Mouse (Mus musculus): ENCODE results near the gene Chrna5. TPM values are rescaled to one million over a fixed set of nuclear protein-coding genes. Genes with fewer than 3 reads are reported as not detected.

Chrna5 gene
- total and polyA plus RNA-seq, 3 experiments: not detected

GRCm38 (mm10) chr9:55043688-55044087 is 63.0 kb downstream of the Chrna5 start:
- TF ChIP-seq GATA1 (IDR thresholded peaks at IDR 0.05; ENCODE audit: low read depth, low read length) (no peak), SMC3 (IDR thresholded peaks at IDR 0.05; ENCODE audit: low read depth, low read length) (no peak), E2F4 (IDR thresholded peaks at IDR 0.05; ENCODE audit: borderline replicate concordance, low read depth, low read length) (no peak)
- Histone ChIP-seq H3K4me1 (ENCODE audit: control insufficient read depth in 1 of 2, insufficient read depth in 2 of 2, low read length in 2 of 2) (no peaks in the 10 kb centered on the region), H3K79me2 (ENCODE audit: control insufficient read depth, insufficient read depth, low read length, poor library complexity) (no peaks in the 10 kb centered on the region), H3K36me3 (ENCODE audit: control insufficient read depth in 1 of 2, insufficient read depth in 2 of 2, low read length in 2 of 2) (no peaks in the 10 kb centered on the region), H3K9me3 (replicated peaks; ENCODE audit: insufficient read depth, low read length) (no peaks in the 10 kb centered on the region), H3K4me3 (ENCODE audit: control insufficient read depth in 1 of 2, insufficient read depth in 1 of 2, low read depth in 2 of 2, low read length in 2 of 2) (no peak overlapping the region), H3K27ac (ENCODE audit: control insufficient read depth, low read depth, low read length) (no peak overlapping the region), H3K9ac (ENCODE audit: control insufficient read depth, low read depth, low read length, poor library complexity, severe bottlenecking) (no peak overlapping the region), H3K27me3 (ENCODE audit: control insufficient read depth in 1 of 2, insufficient read depth in 2 of 2, low read length in 2 of 2) (peaks cover 0 to 4% of the 10 kb centered on the region in 2 experiments; a peak in 2 of 4 replicates)
- no peak for DNase-seq (ENCODE audit: low read depth, low spot score)

- Histone ChIP-seq H3K27ac (ENCODE audit: control insufficient read depth, low read depth, low read length) (no peak overlapping the region), H3K9ac (ENCODE audit: control insufficient read depth, low read depth, low read length, poor library complexity, severe bottlenecking) (no peak overlapping the region), H3K4me1 (ENCODE audit: control insufficient read depth in 1 of 2, insufficient read depth in 2 of 2, low read length in 2 of 2) (no peaks in the 10 kb centered on the region), H3K36me3 (ENCODE audit: control insufficient read depth in 1 of 2, insufficient read depth in 2 of 2, low read length in 2 of 2) (no peaks in the 10 kb centered on the region), H3K27me3 (ENCODE audit: control insufficient read depth in 1 of 2, insufficient read depth in 2 of 2, low read length in 2 of 2) (peaks cover 0 to 6% of the 10 kb centered on the region in 2 experiments; a peak in 2 of 4 replicates), H3K9me3 (replicated peaks; ENCODE audit: insufficient read depth, low read length) (no peaks in the 10 kb centered on the region), H3K79me2 (ENCODE audit: control insufficient read depth, insufficient read depth, low read length, poor library complexity) (no peaks in the 10 kb centered on the region), H3K4me3 (ENCODE audit: control insufficient read depth in 1 of 2, insufficient read depth in 1 of 2, low read depth in 2 of 2, low read length in 2 of 2) (no peak overlapping the region)
- no peak for DNase-seq (ENCODE audit: low read depth, low spot score)
- TF ChIP-seq HCFC1 (IDR thresholded peaks at IDR 0.05; ENCODE audit: low read depth, low read length) (no peak), NRF1 (IDR thresholded peaks at IDR 0.05; ENCODE audit: insufficient read depth, low read depth, low read length, poor library complexity, severe bottlenecking) (no peak), ETS1 (IDR thresholded peaks at IDR 0.05; ENCODE audit: low read depth, low read length) (no peak), UBTF (IDR thresholded peaks at IDR 0.05; ENCODE audit: borderline replicate concordance, insufficient read depth, low read depth, low read length) (no peak), SIN3A (IDR thresholded peaks at IDR 0.05; ENCODE audit: low read length) (no peak), ZNF384 (IDR thresholded peaks at IDR 0.05; ENCODE audit: low read depth, low read length) (no peak), USF2 (IDR thresholded peaks at IDR 0.05; ENCODE audit: borderline replicate concordance in 1 of 2, insufficient read depth in 1 of 2, low read depth in 1 of 2, low read length in 2 of 2) (no peak), NELFE (IDR thresholded peaks at IDR 0.05; ENCODE audit: low read depth, low read length) (no peak), MAX (IDR thresholded peaks at IDR 0.05; ENCODE audit: low read length) (no peak), POLR2A (IDR thresholded peaks at IDR 0.05; ENCODE audit: control insufficient read depth in 1 of 2, insufficient read depth in 1 of 2, low read depth in 1 of 2, low read length in 2 of 2, poor library complexity in 1 of 2) (no peak), SMC3 (IDR thresholded peaks at IDR 0.05; ENCODE audit: low read depth, low read length) (no peak), USF1 (IDR thresholded peaks at IDR 0.05; ENCODE audit: low read depth, low read length) (no peak), CHD2 (IDR thresholded peaks at IDR 0.05; ENCODE audit: low read length) (no peak), MEF2A (IDR thresholded peaks at IDR 0.05; ENCODE audit: extremely low read depth, insufficient replicate concordance, low read depth, low read length, poor library complexity, severe bottlenecking) (no peak), ZKSCAN1 (IDR thresholded peaks at IDR 0.05; ENCODE audit: low read depth, low read length) (no peak), ELF1 (IDR thresholded peaks at IDR 0.05; ENCODE audit: low read depth, low read length) (no peak), BHLHE40 (IDR thresholded peaks at IDR 0.05; ENCODE audit: borderline replicate concordance, low read depth, low read length) (no peak), TAL1 (IDR thresholded peaks at IDR 0.05; ENCODE audit: low read length) (no peak), RAD21 (IDR thresholded peaks at IDR 0.05; ENCODE audit: low read depth, low read length) (no peak), JUND (IDR thresholded peaks at IDR 0.05; ENCODE audit: low read depth, low read length) (no peak)
Observed at GRCm38 (mm10) chr9:55045001-55045400, 64.3 kb downstream of the Chrna5 start.
